Mouse (Mus musculus): ENCODE measurements around the gene Meaf6.

Meaf6 gene

GRCm38 (mm10) chr4:125084403-125085345 is at the start of gene Meaf6:
Gene Meaf6 (plus strand): TSS chr4:125085134.
- peak; percentile 92 to 94 for DNase-seq (ENCODE audit: low spot score in 2 of 2)

- no peak for DNase-seq (ENCODE audit: low spot score in 2 of 2)
These were observed 40.5 kb upstream of the Meaf6 start for GRCm38 (mm10) chr4:125044454-125044853.

GRCm38 (mm10) chr4:125055385-125055784 is 29.5 kb upstream of the Meaf6 start:
- DNase-seq (ENCODE audit: low spot score in 2 of 2): peak in 1 of 2 experiments; percentile 33

- DNase-seq (ENCODE audit: low spot score in 2 of 2): no peak
These were observed 28.5 kb upstream of the Meaf6 start for GRCm38 (mm10) chr4:125056476-125056875.

GRCm38 (mm10) chr4:125057273-125057672 is 27.7 kb upstream of the Meaf6 start:
- DNase-seq (ENCODE audit: low spot score in 2 of 2): no peak

GRCm38 (mm10) chr4:125058033-125058432 is 26.9 kb upstream of the Meaf6 start:
- DNase-seq (ENCODE audit: low spot score in 2 of 2): no peak

GRCm38 (mm10) chr4:125059025-125059424 is 25.9 kb upstream of the Meaf6 start:
- peak; percentile 61 to 71 for DNase-seq (ENCODE audit: low spot score in 2 of 2)

GRCm38 (mm10) chr4:125063829-125064228 is 21.1 kb upstream of the Meaf6 start:
- no peak for DNase-seq (ENCODE audit: low spot score in 2 of 2)

GRCm38 (mm10) chr4:125065517-125066307 is 19.2 kb upstream of the Meaf6 start, which contains the start of gene Dnali1:
Gene Dnali1 (minus strand): TSS chr4:125065703.
- peak; percentile 48 to 54 for DNase-seq (ENCODE audit: low spot score in 2 of 2)

- DNase-seq (ENCODE audit: low spot score in 2 of 2): peak; percentile 95
These were observed 18.2 kb upstream of the Meaf6 start, which contains the start of gene Snip1 for GRCm38 (mm10) chr4:125066490-125067370. Gene Snip1 (plus strand): TSS chr4:125066672.

- DNase-seq (ENCODE audit: low spot score in 2 of 2): no peak
These were observed 7.2 kb upstream of the Meaf6 start for GRCm38 (mm10) chr4:125077700-125078099.

GRCm38 (mm10) chr4:125078698-125079097 is 6.2 kb upstream of the Meaf6 start:
- no peak for DNase-seq (ENCODE audit: low spot score in 2 of 2)

- DNase-seq (ENCODE audit: low spot score in 2 of 2): peak; percentile 82 to 87
These were observed 460 bp downstream of the Meaf6 start for GRCm38 (mm10) chr4:125085346-125085841.

- no peak for DNase-seq (ENCODE audit: low spot score in 2 of 2)
These were observed 8.1 kb downstream of the Meaf6 start for GRCm38 (mm10) chr4:125093031-125093430.

GRCm38 (mm10) chr4:125096066-125096465 is 11.1 kb downstream of the Meaf6 start:
- no peak for DNase-seq (ENCODE audit: low spot score in 2 of 2)

GRCm38 (mm10) chr4:125097412-125097811 is 12.5 kb downstream of the Meaf6 start:
- DNase-seq (ENCODE audit: low spot score in 2 of 2): no peak

GRCm38 (mm10) chr4:125099458-125099857 is 14.5 kb downstream of the Meaf6 start:
- peak; percentile 81 to 90 for DNase-seq (ENCODE audit: low spot score in 2 of 2)

GRCm38 (mm10) chr4:125101334-125101733 is 16.4 kb downstream of the Meaf6 start:
- DNase-seq (ENCODE audit: low spot score in 2 of 2): no peak

GRCm38 (mm10) chr4:125105354-125105753 is 20.4 kb downstream of the Meaf6 start:
- no peak for DNase-seq (ENCODE audit: low spot score in 2 of 2)

- DNase-seq (ENCODE audit: low spot score in 2 of 2): peak; percentile 91 to 93
These were observed 29.7 kb downstream of the Meaf6 start for GRCm38 (mm10) chr4:125114638-125115037.

GRCm38 (mm10) chr4:125115081-125115480 is 30.1 kb downstream of the Meaf6 start:
- no peak for DNase-seq (ENCODE audit: low spot score in 2 of 2)

Measured in right cerebral cortex, postnatal 10 days (tissue).